Mouse (Mus musculus) ovary, adult 18-20 months (tissue): ENCODE measurements at regions not wholly inside any gene's neighbourhood (a gene's known extent, or its start where the extent isn't known, plus 50 kb on each side); places are given as distances from the start of the nearest gene placed in this dataset.

ENCODE experiments used
- DNase-seq: peaks from one replicate; pipeline ENCODE4 v3.0.0; 2022; ENCODE audit warnings: low spot score, mixed read lengths

GRCm38 (mm10) chr7:73637101-73637809 is 95.6 kb upstream of the Chd2 start:
- no peak for DNase-seq

- DNase-seq: no peak
These were observed 93.8 kb upstream of the Chd2 start for GRCm38 (mm10) chr7:73635422-73635821.

GRCm38 (mm10) chr7:73630790-73631189 is 89.2 kb upstream of the Chd2 start:
- DNase-seq: no peak

DNA sequence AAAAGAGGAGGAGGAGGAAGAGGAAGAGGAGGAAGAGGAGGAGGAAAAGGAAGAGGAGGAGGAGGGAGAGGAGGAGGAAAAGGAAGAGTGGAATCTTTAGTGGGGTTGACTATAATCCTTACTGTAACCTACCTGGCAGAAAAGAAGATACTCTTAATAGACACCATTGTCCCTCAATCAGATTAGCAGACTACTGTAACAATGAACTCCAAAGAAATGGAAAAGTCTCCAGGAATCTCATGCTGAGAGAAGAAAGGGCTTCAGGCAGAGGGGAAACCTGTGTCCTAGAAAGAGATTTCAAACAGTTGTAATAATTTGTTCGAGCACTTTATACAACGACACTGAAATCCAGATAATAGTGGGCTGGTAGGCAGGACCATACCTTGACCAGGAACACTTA is 87.6 kb upstream of the Chd2 start:
- no peak for DNase-seq

- peak; percentile 38 for DNase-seq
These were observed 86.4 kb upstream of the Chd2 start for GRCm38 (mm10) chr7:73628071-73628470.

DNA sequence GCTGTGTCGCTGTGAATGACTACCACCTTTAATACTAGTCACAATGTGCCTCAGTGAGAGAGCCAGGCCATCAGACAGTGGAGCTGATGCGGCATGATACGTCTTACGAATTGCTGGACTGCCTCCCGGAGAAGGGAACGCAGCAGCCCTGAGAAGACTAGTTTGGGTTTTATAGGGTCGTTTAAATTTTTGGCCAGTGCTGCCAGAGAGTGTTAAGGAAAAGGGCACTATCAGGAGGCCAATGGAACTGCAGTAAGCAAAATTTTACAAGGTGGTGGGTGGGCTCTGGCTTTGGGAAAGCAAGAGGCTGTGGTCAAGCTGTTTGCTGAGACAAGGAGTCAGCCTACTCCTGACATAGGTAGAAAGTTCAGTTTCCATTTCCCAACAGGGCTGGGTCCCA is 84.7 kb upstream of the Chd2 start:
- DNase-seq: no peak

- DNase-seq: no peak
These were observed 84.0 kb upstream of the Chd2 start for GRCm38 (mm10) chr7:73625651-73626050.

DNA sequence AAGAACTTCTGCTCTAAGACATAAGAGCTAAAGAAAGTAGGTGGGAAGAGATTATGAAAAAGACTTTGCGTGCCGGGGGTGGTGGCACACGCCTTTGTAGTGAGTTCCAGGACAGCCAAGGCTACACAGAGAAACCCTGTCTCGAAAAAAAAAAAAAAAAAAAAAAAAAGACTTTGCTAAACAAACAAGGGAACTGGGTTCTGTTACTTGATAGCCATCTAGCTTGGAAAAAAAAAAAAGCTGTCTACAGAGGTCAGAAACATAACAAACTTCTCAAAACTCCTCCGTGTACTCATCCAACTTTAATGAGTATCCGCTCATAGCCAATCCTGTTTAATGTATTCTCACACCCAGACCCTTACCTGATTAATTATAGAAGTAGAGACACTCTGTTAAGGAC is 83.4 kb upstream of the Chd2 start:
- no peak for DNase-seq

- no peak for DNase-seq
These were observed 82.5 kb upstream of the Chd2 start for GRCm38 (mm10) chr7:73624093-73624600.

DNA sequence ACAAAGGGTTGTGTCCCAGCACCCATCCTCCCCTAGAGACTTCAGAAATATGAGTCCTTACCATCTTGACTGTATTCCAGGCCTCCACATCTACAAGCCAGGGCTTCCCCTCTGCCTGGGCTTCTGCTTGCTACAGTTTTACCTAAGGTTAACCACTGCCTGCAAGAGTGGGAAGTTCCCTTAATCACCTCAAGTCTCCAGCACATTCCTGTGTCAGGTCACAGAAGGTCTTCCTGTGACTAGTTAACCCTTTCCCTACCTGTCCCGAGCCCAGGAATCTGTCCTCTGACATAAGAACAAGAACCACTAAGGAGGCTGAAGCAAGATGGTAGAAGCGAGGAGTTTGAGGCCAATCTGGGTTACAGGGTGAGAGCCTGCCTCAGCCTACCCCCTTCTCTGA is 80.8 kb upstream of the Chd2 start:
- no peak for DNase-seq

- DNase-seq: no peak
These were observed 78.7 kb upstream of the Chd2 start for GRCm38 (mm10) chr7:73620341-73620740.

DNA sequence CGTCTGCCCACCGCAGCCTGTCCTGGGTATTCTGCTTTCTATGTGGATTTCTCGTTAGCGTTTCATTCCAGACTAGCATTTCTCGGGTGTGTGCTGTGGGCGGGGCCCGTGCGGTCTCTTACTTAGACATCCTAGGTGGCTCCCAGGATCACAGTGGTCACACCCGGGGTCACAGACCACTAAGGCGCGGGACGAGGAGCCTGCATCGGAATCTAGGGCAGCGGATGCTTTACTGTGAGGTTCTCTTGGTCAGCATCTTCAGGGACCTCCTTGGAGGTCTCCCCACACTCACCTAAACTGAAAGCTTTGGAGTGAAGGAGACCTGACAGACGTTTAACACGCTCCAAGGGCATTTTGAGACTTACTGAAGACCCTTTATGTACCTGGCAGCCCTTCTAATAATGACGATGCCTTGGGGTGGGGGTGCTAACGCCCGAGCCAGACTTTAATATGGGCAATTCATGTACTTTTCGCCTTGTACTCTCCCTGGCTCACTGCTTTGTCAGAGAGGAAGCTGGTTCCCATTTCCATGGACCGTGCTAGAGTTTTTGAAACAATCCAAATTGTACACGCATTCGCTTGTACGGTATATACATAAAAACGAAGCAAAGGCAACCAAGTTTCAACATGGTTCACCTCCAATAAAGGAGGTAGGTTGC is 77.3 kb upstream of the Chd2 start:
- no peak for DNase-seq

DNA sequence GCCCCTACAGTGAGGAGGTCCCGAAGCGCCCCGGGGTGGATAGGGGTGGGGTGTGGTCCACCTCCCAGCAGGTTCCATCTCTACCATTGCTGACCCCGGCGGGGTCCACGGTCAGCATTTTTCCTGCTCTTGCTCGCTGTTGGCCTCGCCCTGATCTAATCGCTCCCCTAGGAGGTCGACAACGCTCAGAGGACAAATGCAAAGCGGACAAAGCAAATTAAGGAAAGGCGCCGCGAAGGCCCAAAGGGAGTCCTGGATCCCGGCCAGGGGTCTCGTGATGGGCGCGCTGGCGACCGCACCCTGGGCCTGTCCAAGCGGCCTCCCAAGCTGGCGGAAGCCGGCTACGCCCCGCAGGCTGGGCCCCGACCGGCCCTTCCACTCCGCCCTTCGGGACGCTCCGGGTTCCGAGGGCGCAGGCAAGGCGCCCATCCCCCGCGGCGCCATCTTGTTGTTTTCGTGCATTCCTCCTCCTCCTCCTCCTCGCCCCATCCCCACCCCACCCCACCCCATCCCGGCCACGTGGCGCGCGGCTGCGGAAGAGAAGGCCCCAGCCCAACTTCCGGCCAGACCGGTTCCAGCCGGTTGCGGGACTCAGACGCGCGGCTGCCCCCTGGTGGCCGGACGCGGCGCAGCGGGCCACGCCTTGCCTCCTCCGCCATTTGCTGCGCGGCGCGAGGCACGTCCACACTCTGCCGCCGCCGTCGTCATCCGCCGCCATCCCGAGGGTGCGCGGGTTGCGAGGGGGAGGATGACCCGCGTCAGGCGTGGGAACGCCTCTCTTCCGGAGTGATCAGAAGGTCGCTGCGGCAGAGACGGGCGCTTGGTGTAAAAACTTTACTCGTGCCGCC is 76.5 kb upstream of the Chd2 start:
- DNase-seq: peak; percentile 96

GRCm38 (mm10) chr7:73616971-73617906 is 75.6 kb upstream of the Chd2 start:
- peak; percentile 40 for DNase-seq

GRCm38 (mm10) chr7:73616015-73616414 is 74.4 kb upstream of the Chd2 start:
- no peak for DNase-seq

- DNase-seq: no peak
These were observed 73.4 kb upstream of the Chd2 start for GRCm38 (mm10) chr7:73614840-73615555.

DNA sequence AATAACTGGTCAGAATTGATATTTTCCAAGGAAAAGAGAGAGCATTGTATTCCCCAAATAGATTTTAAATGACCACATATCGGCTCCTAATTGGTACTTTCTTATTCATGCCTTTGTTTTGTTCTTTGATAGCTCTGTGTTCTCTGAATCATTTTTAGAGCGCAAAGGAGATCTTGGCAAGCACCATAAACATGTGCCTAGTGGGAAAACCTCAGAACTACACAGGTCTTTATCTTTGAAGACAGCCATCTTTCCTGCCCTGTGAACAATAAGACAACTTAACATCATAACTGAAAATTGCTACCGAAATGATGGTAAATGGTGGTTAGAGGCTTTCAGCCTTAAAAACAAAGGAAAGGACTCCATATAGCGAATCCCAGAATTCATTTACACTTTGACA is 72.7 kb upstream of the Chd2 start:
- no peak for DNase-seq

GRCm38 (mm10) chr7:73612752-73613092 is 71.1 kb upstream of the Chd2 start:
- no peak for DNase-seq

DNA sequence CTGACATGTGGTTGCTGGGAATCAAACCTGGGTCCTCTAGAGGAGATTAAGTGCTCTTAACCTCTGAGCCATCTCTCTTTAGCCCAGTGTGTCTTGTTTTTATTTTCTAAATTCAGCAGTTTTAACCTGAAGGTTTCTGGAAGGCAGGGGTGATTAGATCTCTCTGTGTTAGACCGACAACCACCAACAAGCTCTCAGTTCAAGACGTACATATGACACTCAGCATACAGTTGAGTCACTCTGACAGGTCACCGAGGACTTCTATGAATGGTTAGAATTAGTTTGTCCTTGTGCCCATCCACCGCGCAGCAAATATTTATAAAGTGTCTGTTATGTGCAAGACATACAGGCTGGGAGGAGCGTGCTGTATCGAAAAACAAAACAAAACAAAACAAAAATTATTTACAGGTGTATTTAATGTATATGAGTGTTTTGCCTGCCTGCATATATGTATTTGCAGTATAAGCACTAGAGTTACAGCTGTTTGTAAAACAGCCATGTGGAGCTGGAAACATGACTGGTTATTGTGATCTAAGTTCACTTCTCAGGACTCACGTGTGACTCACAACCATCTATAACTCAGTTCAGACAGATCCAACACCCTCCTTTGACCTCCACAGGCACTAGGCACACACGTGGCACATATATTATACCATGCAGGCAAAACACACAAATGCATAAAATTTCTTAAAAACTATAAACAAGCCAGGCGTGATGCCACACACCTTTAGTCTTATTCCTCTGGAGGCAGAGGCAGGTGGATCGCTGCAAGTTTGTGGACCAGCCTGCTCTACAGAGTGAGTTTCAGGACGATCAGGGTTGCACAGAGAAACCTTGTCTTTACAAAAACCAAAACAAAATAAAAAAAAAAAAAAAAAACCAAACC is 70.5 kb upstream of the Chd2 start:
- no peak for DNase-seq

GRCm38 (mm10) chr7:73608804-73609275 is 67.2 kb upstream of the Chd2 start:
- no peak for DNase-seq
